Mouse (Mus musculus): ENCODE measurements around the gene Aqp6.

Gene Aqp6

GRCm38 (mm10) chr15:99600986-99601822, at the start of gene Aqp6:
TSS of gene Aqp6 (plus strand) at chr15:99601400.
- DNase-seq = no peak

GRCm38 (mm10) chr15:99553767-99554166, 47.4 kb upstream of the Aqp6 start:
- no peak for DNase-seq

GRCm38 (mm10) chr15:99558947-99559346, 42.3 kb upstream of the Aqp6 start:
- DNase-seq = no peak

- no peak for DNase-seq
These were observed 41.0 kb upstream of the Aqp6 start for GRCm38 (mm10) chr15:99560246-99560645.

- peak in 1 of 2 experiments; percentile 54 for DNase-seq
These were observed 33.8 kb upstream of the Aqp6 start for GRCm38 (mm10) chr15:99567371-99567770.

GRCm38 (mm10) chr15:99568682-99569081, 32.5 kb upstream of the Aqp6 start:
- DNase-seq = no peak

- no peak for DNase-seq
These were observed 32.1 kb upstream of the Aqp6 start for GRCm38 (mm10) chr15:99569123-99569522.

- DNase-seq = peak; percentile 10 to 65
These were observed 22.3 kb upstream of the Aqp6 start, which contains the start of gene Aqp2 for GRCm38 (mm10) chr15:99578802-99579485. TSS of gene Aqp2 (plus strand) at chr15:99579055.

- DNase-seq = peak; percentile 50 to 63
These were observed 17.5 kb upstream of the Aqp6 start for GRCm38 (mm10) chr15:99583463-99584344.

GRCm38 (mm10) chr15:99584407-99585202, 16.6 kb upstream of the Aqp6 start:
- peak; percentile 21 to 54 for DNase-seq

- no peak for DNase-seq
These were observed 15.5 kb upstream of the Aqp6 start for GRCm38 (mm10) chr15:99585741-99586140.

GRCm38 (mm10) chr15:99586525-99586924, 14.7 kb upstream of the Aqp6 start:
- DNase-seq = peak in 1 of 2 experiments; percentile 37

GRCm38 (mm10) chr15:99589237-99589636, 12.0 kb upstream of the Aqp6 start:
- DNase-seq = no peak

GRCm38 (mm10) chr15:99589704-99590103, 11.5 kb upstream of the Aqp6 start:
- DNase-seq = no peak

- peak in 1 of 2 experiments; percentile 48 for DNase-seq
These were observed 10.6 kb upstream of the Aqp6 start, which contains the start of gene Aqp5 for GRCm38 (mm10) chr15:99590429-99591084. TSS of gene Aqp5 (plus strand) at chr15:99590782.

GRCm38 (mm10) chr15:99592177-99592576, 9.0 kb upstream of the Aqp6 start:
- peak in 1 of 2 experiments; percentile 39 for DNase-seq

GRCm38 (mm10) chr15:99592877-99593276, 8.3 kb upstream of the Aqp6 start:
- no peak for DNase-seq

GRCm38 (mm10) chr15:99594951-99595350, 6.2 kb upstream of the Aqp6 start:
- no peak for DNase-seq

GRCm38 (mm10) chr15:99596056-99596687, 5.0 kb upstream of the Aqp6 start:
- peak; percentile 82 to 83 for DNase-seq

GRCm38 (mm10) chr15:99596841-99597240, 4.4 kb upstream of the Aqp6 start:
- DNase-seq = no peak

- no peak for DNase-seq
These were observed 3.6 kb upstream of the Aqp6 start for GRCm38 (mm10) chr15:99597596-99597995.

All from kidney, postnatal 25 days (tissue).